Mouse (Mus musculus) adrenal gland, postnatal 36 days (tissue): ENCODE measurements at regions not wholly inside any gene's neighbourhood (a gene's known extent, or its start where the extent isn't known, plus 50 kb on each side); places are given as distances from the start of the nearest gene placed in this dataset.
"Not testable (repeated sequence)": the region's sequence is repeated elsewhere in the genome, so short reads cannot be mapped to it uniquely, and the experiment has no call there.

Experiments
- DNase-seq, 2 experiments: peaks; one replicate each; pipeline ENCODE4 v3.0.0; 2021; ENCODE audit warnings: mixed read lengths in 1 of 2

GRCm38 (mm10) chr14:87215099-87215498, 74.1 kb upstream of the Diaph3 start:
- DNase-seq: peak; percentile 70 to 81

- no peak for DNase-seq
Observed at GRCm38 (mm10) chr14:87217042-87217441, 76.0 kb upstream of the Diaph3 start.

- DNase-seq: no peak
Observed at GRCm38 (mm10) chr14:87219975-87220374, 78.9 kb upstream of the Diaph3 start.

- no peak for DNase-seq
Observed at GRCm38 (mm10) chr14:87224870-87225269, 83.8 kb upstream of the Diaph3 start.

GRCm38 (mm10) chr14:87249258-87249657, 108.2 kb upstream of the Diaph3 start:
- no peak for DNase-seq

- no peak for DNase-seq
Observed at GRCm38 (mm10) chr14:87255484-87256208, 114.6 kb upstream of the Diaph3 start.

GRCm38 (mm10) chr14:87261726-87262125, 120.7 kb upstream of the Diaph3 start:
- no peak for DNase-seq

GRCm38 (mm10) chr14:87264826-87265225, 123.8 kb upstream of the Diaph3 start:
- no peak for DNase-seq

- no peak for DNase-seq
Observed at GRCm38 (mm10) chr14:87266309-87266708, 125.3 kb upstream of the Diaph3 start.

- not testable (repeated sequence) for DNase-seq
Observed at GRCm38 (mm10) chr14:87289266-87289665, 127.2 kb upstream of the Tdrd3 start.

- DNase-seq: no peak
Observed at GRCm38 (mm10) chr14:87289708-87290243, 126.7 kb upstream of the Tdrd3 start.

- DNase-seq: no peak
Observed at GRCm38 (mm10) chr14:87295206-87295605, 121.2 kb upstream of the Tdrd3 start.

GRCm38 (mm10) chr14:87297160-87297559, 119.3 kb upstream of the Tdrd3 start:
- no peak for DNase-seq

- no peak for DNase-seq
Observed at GRCm38 (mm10) chr14:87300838-87301237, 115.6 kb upstream of the Tdrd3 start.

GRCm38 (mm10) chr14:87301564-87301963, 114.9 kb upstream of the Tdrd3 start:
- no peak for DNase-seq

GRCm38 (mm10) chr14:87305481-87305880, 111.0 kb upstream of the Tdrd3 start:
- DNase-seq: no peak

GRCm38 (mm10) chr14:87306011-87306410, 110.4 kb upstream of the Tdrd3 start:
- DNase-seq: no peak

GRCm38 (mm10) chr14:87308016-87308415, 108.4 kb upstream of the Tdrd3 start:
- peak; percentile 7 to 16 for DNase-seq

GRCm38 (mm10) chr14:87312318-87312717, 104.1 kb upstream of the Tdrd3 start:
- DNase-seq: no peak

- DNase-seq: peak; percentile 22 to 48
Observed at GRCm38 (mm10) chr14:87314999-87315732, 101.3 kb upstream of the Tdrd3 start.

- DNase-seq: no peak
Observed at GRCm38 (mm10) chr14:87327841-87328240, 88.6 kb upstream of the Tdrd3 start.

GRCm38 (mm10) chr14:87337950-87338526, 78.4 kb upstream of the Tdrd3 start:
- DNase-seq: no peak

- DNase-seq: no peak
Observed at GRCm38 (mm10) chr14:87344540-87344939, 71.9 kb upstream of the Tdrd3 start.
